Mouse (Mus musculus) liver, postnatal 0 days (tissue): ENCODE data around the gene Ehd3. TPM values are rescaled to one million over a fixed set of nuclear protein-coding genes. Genes with fewer than 3 reads are reported as not detected.
"Not testable (repeated sequence)": the region's sequence is repeated elsewhere in the genome, so short reads cannot be mapped to it uniquely, and the experiment has no call there.

Source experiments
- ATAC-seq: fragments of 200-750 bp; cut with Nextera tagmentation; 2 replicates; pipeline ENCODE4 v1.8.0; 2017; ENCODE audit warnings: mild to moderate bottlenecking, moderate library complexity
- DNase-seq: peaks from one replicate; pipeline ENCODE4 v3.0.0-alpha.2; 2016
- H3K27ac ChIP-seq: fragments of 300-500 bp; sonication (generic); 2 replicates; pipeline ENCODE4 v1.5.1; 2014; ENCODE audit warnings: antibody characterized with exemption, moderate library complexity, mild to moderate bottlenecking, low read depth
- H3K27me3 ChIP-seq: fragments of 300-500 bp; sonication (generic); 2 replicates; pipeline ENCODE4 v1.6.1; 2014; ENCODE audit warnings: low read length, control low read depth, mixed read lengths; ENCODE audit not compliant: insufficient read depth
- H3K36me3 ChIP-seq: fragments of 300-500 bp; sonication (generic); replicated peaks from 2 replicates; pipeline ENCODE4 v1.6.1; 2014; ENCODE audit warnings: mild to moderate bottlenecking, control low read depth, low read length, moderate library complexity, mixed read lengths; ENCODE audit not compliant: insufficient read depth
- H3K4me1 ChIP-seq: fragments of 300-500 bp; sonication (generic); 2 replicates; pipeline ENCODE4 v1.6.1; 2014; ENCODE audit warnings: antibody characterized with exemption, mild to moderate bottlenecking, control low read depth; ENCODE audit not compliant: insufficient read depth
- H3K4me2 ChIP-seq: fragments of 300-500 bp; sonication (generic); 2 replicates; pipeline ENCODE4 v1.6.1; 2014; ENCODE audit warnings: low read depth, mild to moderate bottlenecking, low read length, moderate library complexity, mixed read lengths
- H3K4me3 ChIP-seq: fragments of 300-500 bp; sonication (generic); 2 replicates; pipeline ENCODE4 v1.5.1; 2014; ENCODE audit warnings: low read depth, low read length
- H3K9ac ChIP-seq: fragments of 300-500 bp; sonication (generic); replicated peaks from 2 replicates; pipeline ENCODE4 v1.6.1; 2014; ENCODE audit warnings: mild to moderate bottlenecking, moderate library complexity
- H3K9me3 ChIP-seq: fragments of 300-500 bp; sonication (generic); 2 replicates; pipeline ENCODE4 v1.6.1; 2016; ENCODE audit warnings: mild to moderate bottlenecking, control low read depth, low read length, mixed read lengths
- CTCF ChIP-seq: sonication (generic); IDR thresholded peaks from 2 replicates; pipeline ENCODE4 v1.5.1; 2016; ENCODE audit warnings: antibody characterized with exemption, low read depth
- EP300 ChIP-seq: IDR thresholded peaks from 2 replicates; pipeline ENCODE4 v1.6.1; 2016; ENCODE audit warnings: antibody characterized with exemption, low read depth, mild to moderate bottlenecking
- WGBS: fragments of 180-500 bp; shearing (Covaris S2); extraction: QIAGEN DNeasy Blood & Tissue Kit; methylation state at CpG from one replicate; pipeline ENCODE4 v1.1.7; 2014; ENCODE audit not compliant: insufficient replicate concordance; 5-methylcytosine and 5-hydroxymethylcytosine counted together
- polyA plus RNA-seq: library from polyadenylated mRNA; unstranded; fragments of >200 nt; fragmentation: Nextera tagmentation; extraction: Ambion mirVana; gene quantifications from 2 replicates; pipeline ENCODE4 v1.2.1, GENCODE M21; 2015

Ehd3 gene
- polyA plus RNA-seq, 1 experiment from 2014 or later: 22.5 TPM

GRCm38 (mm10) chr17:73832901-73833300 is 29.0 kb downstream of the Ehd3 start:
- WGBS: 77% methylated on average over 1 of the region's 1 CpGs
- ATAC-seq: no peak
- TF ChIP-seq CTCF (no peak), EP300 (no peak)
- H3K4me2 ChIP-seq: no peak overlapping the region
- H3K4me1 ChIP-seq: no peaks in the 10 kb centered on the region
- no peak overlapping the region for H3K9ac ChIP-seq
- no peak overlapping the region for H3K27ac ChIP-seq
- no peaks in the 10 kb centered on the region for H3K9me3 ChIP-seq
- DNase-seq: no peak
- no peaks in the 10 kb centered on the region for H3K27me3 ChIP-seq
- H3K36me3 ChIP-seq: no peaks in the 10 kb centered on the region
- H3K4me3 ChIP-seq: no peak overlapping the region

DNA sequence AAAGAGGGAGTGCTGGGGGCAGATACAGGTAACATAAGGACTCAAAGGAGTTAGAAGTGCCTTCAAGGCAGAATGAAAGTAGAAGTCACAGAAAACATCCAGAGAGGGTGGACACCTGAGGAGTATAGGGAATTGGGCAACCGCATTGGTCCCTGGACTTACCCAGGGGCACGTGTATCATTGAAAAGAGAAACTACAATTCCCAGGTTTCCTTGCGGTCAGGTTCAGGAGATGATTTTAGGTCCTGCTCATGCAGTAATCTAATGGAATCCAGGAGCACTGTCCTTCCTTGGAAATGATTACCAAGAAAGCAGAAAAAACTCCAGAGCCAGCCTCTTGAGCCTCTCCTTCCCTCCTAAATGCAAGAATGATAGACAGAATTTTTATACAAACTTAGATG is 29.5 kb downstream of the Ehd3 start:
- TF ChIP-seq CTCF (no peak), EP300 (no peak)
- Histone ChIP-seq H3K4me3 (no peak overlapping the region), H3K9ac (no peak overlapping the region), H3K36me3 (no peaks in the 10 kb centered on the region), H3K27ac (no peak overlapping the region), H3K4me2 (no peak overlapping the region), H3K27me3 (no peaks in the 10 kb centered on the region), H3K9me3 (no peaks in the 10 kb centered on the region), H3K4me1 (no peaks in the 10 kb centered on the region)
- no peak for ATAC-seq
- WGBS: 74% methylated on average over 3 of the region's 3 CpGs
- no peak for DNase-seq

GRCm38 (mm10) chr17:73836601-73837000 is 32.7 kb downstream of the Ehd3 start:
- ATAC-seq: no peak
- Histone ChIP-seq H3K4me3 (no peak overlapping the region), H3K27me3 (no peaks in the 10 kb centered on the region), H3K9ac (no peak overlapping the region), H3K36me3 (no peaks in the 10 kb centered on the region), H3K4me1 (peaks cover 3% of the 10 kb centered on the region; the same call in 1 of the 2 replicates), H3K27ac (no peak overlapping the region), H3K9me3 (no peaks in the 10 kb centered on the region), H3K4me2 (no peak overlapping the region)
- TF ChIP-seq EP300: no peak
- TF ChIP-seq CTCF: no peak
- WGBS: 72% methylated on average over 3 of the region's 3 CpGs
- DNase-seq: no peak

DNA sequence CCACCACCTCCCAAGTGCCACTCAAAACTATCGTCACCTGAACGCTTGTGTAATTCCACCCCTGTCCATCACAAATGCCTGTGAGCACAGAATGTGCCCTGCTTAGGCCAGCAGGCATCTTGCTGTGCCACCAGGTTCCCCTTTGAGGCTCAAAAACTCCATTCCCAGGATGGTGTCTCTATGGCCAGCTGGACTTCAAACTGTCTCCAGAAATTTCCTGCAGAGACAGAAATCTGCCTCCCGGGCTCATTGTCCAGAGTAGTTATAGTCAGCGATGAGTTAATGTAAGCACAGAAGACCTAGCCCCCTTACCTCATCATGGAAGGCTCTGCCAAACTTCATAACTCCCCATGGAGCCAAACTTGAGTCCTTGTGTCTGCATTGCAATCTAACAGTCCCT is 33.3 kb downstream of the Ehd3 start:
- ATAC-seq (no peak), DNase-seq (no peak)
- Histone ChIP-seq H3K4me2 (no peak overlapping the region), H3K9ac (no peak overlapping the region), H3K4me1 (peaks cover 3% of the 10 kb centered on the region; the same call in 1 of the 2 replicates), H3K36me3 (no peaks in the 10 kb centered on the region), H3K9me3 (no peaks in the 10 kb centered on the region), H3K27me3 (no peaks in the 10 kb centered on the region), H3K4me3 (no peak overlapping the region), H3K27ac (no peak overlapping the region)
- 84% methylated on average over 4 of the region's 4 CpGs for WGBS
- TF ChIP-seq CTCF (no peak), EP300 (no peak)

DNA sequence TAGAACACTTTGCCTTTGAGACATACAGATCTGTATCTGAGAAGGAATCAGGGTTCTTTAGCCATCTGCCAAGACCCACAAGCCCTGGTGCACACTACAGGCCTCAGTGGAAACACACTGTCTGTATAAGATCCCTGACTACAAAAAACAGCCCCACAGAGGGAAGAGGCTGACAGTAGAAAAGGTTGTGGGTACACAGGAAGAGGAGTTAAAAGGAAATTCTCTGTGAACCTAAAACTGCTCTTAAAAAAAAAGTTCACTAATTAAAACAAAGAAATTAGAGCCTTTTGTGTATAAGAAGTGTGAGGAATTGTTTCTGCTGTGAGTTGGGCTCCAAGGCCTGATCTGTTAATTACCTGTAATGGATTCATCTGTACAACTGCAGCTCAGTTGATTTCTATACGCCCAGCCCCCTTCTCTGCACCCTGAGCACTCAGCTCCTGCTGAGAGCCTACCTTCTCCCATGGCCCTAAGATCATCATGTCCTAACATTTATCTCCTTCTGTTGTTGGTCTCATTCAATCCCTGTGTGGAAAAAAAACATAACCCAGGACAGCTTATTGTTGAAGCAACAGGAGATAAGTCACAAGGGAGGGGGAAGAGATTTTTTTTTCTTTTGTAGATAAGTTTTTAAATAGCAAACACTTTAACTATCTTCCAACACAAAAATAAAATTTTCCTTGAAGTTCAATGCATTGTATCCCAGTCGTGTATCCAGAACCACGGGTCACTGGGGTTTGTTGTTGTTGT is 35.3 kb downstream of the Ehd3 start:
- Histone ChIP-seq H3K4me1 (peaks cover 3% of the 10 kb centered on the region; the same call in 1 of the 2 replicates), H3K27ac (no peak overlapping the region), H3K36me3 (no peaks in the 10 kb centered on the region), H3K9me3 (no peaks in the 10 kb centered on the region), H3K4me3 (no peak overlapping the region), H3K4me2 (no peak overlapping the region), H3K9ac (no peak overlapping the region), H3K27me3 (no peaks in the 10 kb centered on the region)
- ATAC-seq (no peak), DNase-seq (no peak)
- 54% methylated on average over 3 of the region's 3 CpGs for WGBS
- TF ChIP-seq EP300: no peak
- no peak for TF ChIP-seq CTCF

DNA sequence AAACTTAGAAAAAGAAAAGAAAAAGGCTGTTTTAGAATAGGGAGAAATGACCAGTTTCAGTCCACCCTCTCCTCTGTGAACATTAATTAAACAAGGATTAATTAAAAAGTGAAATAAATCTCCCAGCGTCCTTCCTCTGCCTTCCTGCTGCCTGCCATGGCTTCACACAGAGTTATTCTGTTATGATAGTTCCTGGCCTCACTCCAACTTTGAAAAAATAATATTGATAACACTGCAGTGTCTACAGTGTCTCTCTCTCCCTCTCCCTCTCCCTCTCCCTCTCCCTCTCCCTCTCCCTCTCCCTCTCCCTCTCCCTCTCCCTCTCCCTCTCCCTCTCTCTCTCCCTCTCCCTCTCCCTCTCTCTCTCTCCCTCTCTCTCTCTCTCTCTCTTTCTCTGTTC is 35.9 kb downstream of the Ehd3 start:
- not testable (repeated sequence) for H3K27ac ChIP-seq, H3K4me1 ChIP-seq, H3K9ac ChIP-seq, H3K4me2 ChIP-seq, H3K27me3 ChIP-seq, DNase-seq, H3K36me3 ChIP-seq, H3K4me3 ChIP-seq, ATAC-seq, H3K9me3 ChIP-seq
- 52% methylated on average over 1 of the region's 1 CpGs for WGBS
